Mouse (Mus musculus) brain, embryonic 14.5 days (tissue): Measurements from ENCODE around the gene F12.

Experiments
- CTCF ChIP-seq: fragments of 200-500 bp; IDR thresholded peaks from 2 replicates; pipeline ENCODE4 v1.5.1; 2012; ENCODE audit warnings: inconsistent platforms, mild to moderate bottlenecking, moderate library complexity, borderline replicate concordance; ENCODE audit not compliant: insufficient read depth, insufficient read length; ENCODE audit errors: extremely low read depth
- POLR2A ChIP-seq: fragments of 200-500 bp; IDR thresholded peaks from 2 replicates; pipeline ENCODE4 v1.6.1; 2012; ENCODE audit warnings: mild to moderate bottlenecking, inconsistent platforms, borderline replicate concordance; ENCODE audit not compliant: poor library complexity, insufficient read depth, insufficient read length, severe bottlenecking; ENCODE audit errors: extremely low read depth

GRCm38 (mm10) chr13:55419142-55419541, 7.5 kb downstream of the F12 start:
- TF ChIP-seq POLR2A: no peak
- TF ChIP-seq CTCF: no peak
